Mouse (Mus musculus) kidney, adult 2 months (tissue): ENCODE results near the gene Coro1c. TPM values are rescaled to one million over a fixed set of nuclear protein-coding genes. Genes with fewer than 3 reads are reported as not detected.

Experiments
- DNase-seq: peaks from one replicate; pipeline ENCODE4 v3.0.0; 2021
- H3K27ac ChIP-seq: fragments of 200-500 bp; 2 replicates; pipeline ENCODE4 v1.5.1; 2012; ENCODE audit warnings: low read depth, low read length, control low read depth, inconsistent platforms; ENCODE audit not compliant: insufficient read depth
- H3K27me3 ChIP-seq: fragments of 200-500 bp; replicated peaks from 2 replicates; pipeline ENCODE4 v1.6.1; 2012; ENCODE audit warnings: mild to moderate bottlenecking, moderate library complexity, low read length, inconsistent platforms; ENCODE audit not compliant: control insufficient read depth, insufficient read depth
- H3K36me3 ChIP-seq: fragments of 200-500 bp; 2 replicates; pipeline ENCODE4 v1.6.1; 2012; ENCODE audit warnings: mild to moderate bottlenecking, moderate library complexity, low read length, inconsistent platforms; ENCODE audit not compliant: control insufficient read depth, insufficient read depth
- H3K4me1 ChIP-seq: fragments of 200-500 bp; 2 replicates; pipeline ENCODE4 v1.6.1; 2011; ENCODE audit warnings: low read length; ENCODE audit not compliant: control insufficient read depth, insufficient read depth
- H3K4me3 ChIP-seq: fragments of 200-500 bp; 2 replicates; pipeline ENCODE4 v1.5.1; 2011; ENCODE audit warnings: mild to moderate bottlenecking, low read depth, low read length, control low read depth; ENCODE audit not compliant: insufficient read depth
- CTCF ChIP-seq: fragments of 200-500 bp; conservative IDR thresholded peaks from 2 replicates; pipeline ENCODE4 v1.5.1; 2011; ENCODE audit warnings: low read depth, mild to moderate bottlenecking, control low read depth, low read length, moderate library complexity, mixed read lengths; ENCODE audit not compliant: insufficient read depth, insufficient read length
- POLR2A ChIP-seq: fragments of 200-500 bp; IDR thresholded peaks from one replicate; pipeline ENCODE4 v1.6.1; 2011; ENCODE audit warnings: low read depth, low read length, control low read depth
- WGBS: fragments of 180-500 bp; shearing (Covaris S2); methylation state at CpG from one replicate; pipeline ENCODE4 v1.1.7; 2018; 5-methylcytosine and 5-hydroxymethylcytosine counted together
- polyA plus RNA-seq: library from polyadenylated mRNA; depleted of rRNA; stranded (reverse); fragments of >200 nt; gene quantifications from 2 replicates; pipeline ENCODE4 v1.2.3, GENCODE M21; 2012

Gene Coro1c
- polyA plus RNA-seq, 1 experiment: 43.1 TPM

DNA sequence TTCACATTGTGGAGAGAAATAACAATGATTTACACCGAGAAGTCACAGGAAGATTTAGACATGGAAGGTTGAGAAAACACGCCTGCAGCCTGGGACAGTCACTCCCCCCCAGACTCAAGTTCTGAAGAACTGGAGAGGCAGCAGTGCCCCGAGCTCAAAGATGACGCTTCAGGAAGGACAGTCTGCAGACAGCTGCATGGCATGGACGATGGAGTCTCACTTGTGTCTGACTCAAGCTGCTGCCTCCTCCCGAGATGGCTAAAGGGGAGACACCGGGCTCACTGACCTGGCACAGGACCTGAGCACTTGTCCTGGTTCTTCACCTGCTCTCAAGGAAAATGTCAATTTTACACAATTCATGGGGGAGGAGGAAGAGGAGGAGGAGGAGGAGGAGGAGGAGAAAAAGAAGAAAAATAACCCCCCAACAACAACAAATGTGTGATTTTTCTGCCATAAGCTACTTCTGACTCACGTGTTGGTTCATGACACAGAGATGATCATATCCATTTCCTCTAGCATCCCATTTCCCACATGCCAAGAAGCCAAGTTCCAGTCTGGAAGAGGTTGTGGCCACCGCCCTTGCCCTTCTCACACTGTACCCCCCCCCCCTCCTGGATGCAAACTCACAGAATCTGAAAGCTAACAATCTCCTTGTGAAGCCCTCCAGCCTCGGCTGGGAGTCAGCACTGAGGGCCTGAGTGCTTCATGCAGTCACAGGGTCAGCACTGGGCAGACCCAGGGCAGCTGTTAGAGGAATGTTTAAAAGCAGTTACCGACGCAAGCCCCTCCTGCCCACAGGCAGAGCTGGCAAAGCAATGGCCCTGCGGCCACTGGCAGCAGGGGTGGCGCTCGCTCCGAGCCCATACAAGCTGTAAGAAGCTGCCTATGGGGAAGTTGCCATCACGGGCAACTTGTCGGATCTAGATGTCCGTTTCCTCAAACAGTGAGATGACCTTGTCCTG is 34.2 kb downstream of the Coro1c start:
- TF ChIP-seq CTCF (no peak), POLR2A (no peak)
- no peak for DNase-seq
- no peak overlapping the region for H3K4me3 ChIP-seq
- H3K27me3 ChIP-seq: no peaks in the 10 kb centered on the region
- H3K36me3 ChIP-seq: no peaks in the 10 kb centered on the region
- WGBS: 70% methylated on average over 19 of the region's 19 CpGs
- H3K27ac ChIP-seq: no peak overlapping the region
- peaks cover 20% of the 10 kb centered on the region for H3K4me1 ChIP-seq

DNA sequence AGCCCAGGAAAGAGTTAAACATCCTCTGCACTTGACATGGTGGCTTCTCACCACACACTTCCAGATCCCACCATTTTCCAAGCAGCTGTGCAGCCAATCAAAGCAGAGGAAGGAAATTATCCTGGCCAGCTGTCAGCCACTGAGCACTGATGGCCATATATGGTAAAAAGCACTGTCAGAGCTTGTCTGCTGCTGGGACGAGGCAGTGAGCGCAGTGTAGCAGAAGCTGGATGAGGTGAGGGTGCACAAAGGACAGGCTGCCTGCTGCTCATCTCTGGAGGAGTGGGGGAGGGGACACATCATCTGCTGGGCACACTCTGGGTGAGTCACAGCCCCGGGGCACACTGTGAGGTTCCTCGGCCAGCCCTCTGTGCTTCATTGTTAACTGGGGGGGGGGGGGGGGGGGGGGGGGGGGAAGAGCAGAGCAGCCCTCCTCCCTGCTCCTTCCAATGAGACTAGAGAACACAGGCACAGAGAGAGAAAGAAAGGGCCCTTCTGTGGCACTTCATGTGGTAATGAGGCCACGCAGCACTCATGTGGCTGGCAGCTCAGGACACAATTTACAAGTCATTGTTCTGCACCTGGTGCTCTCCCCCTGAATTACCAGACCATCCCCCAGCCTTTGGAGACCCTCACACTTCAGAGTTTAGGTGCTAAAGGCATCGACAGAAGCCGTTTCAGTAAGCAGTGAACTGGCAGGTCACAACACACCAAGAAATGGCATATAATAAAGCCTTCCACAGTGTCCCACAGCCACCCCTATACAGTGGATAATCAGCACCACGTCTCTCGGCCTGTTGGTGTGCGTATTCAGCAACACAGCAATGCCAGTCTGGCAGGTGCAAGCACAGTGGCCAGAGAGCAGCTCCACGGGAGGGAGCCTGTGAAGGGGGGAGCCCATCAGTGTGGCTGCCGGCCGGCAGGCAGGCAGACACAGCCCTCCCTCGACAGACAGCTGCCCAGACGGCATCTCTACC is 35.3 kb downstream of the Coro1c start:
- peaks cover 30% of the 10 kb centered on the region for H3K4me1 ChIP-seq
- H3K4me3 ChIP-seq: no peak overlapping the region
- TF ChIP-seq POLR2A: no peak
- no peak for TF ChIP-seq CTCF
- no peaks in the 10 kb centered on the region for H3K27me3 ChIP-seq
- H3K27ac ChIP-seq: no peak overlapping the region; the same call in 1 of the 2 replicates
- DNase-seq: peak; percentile 73
- H3K36me3 ChIP-seq: no peaks in the 10 kb centered on the region
- WGBS: 38% methylated on average over 13 of the region's 15 CpGs

GRCm38 (mm10) chr5:113871903-113872548 is 36.5 kb downstream of the Coro1c start:
- 82% methylated on average over 7 of the region's 7 CpGs for WGBS
- H3K27ac ChIP-seq: no peak overlapping the region

GRCm38 (mm10) chr5:113870393-113871040 is 38.0 kb downstream of the Coro1c start:
- Histone ChIP-seq H3K36me3 (no peaks in the 10 kb centered on the region), H3K4me3 (no peak overlapping the region), H3K27me3 (no peaks in the 10 kb centered on the region), H3K27ac (peak overlapping the region; percentile 61), H3K4me1 (peaks cover 30% of the 10 kb centered on the region)
- TF ChIP-seq CTCF (no peak), POLR2A (no peak)
- WGBS: 35% methylated on average over 21 of the region's 21 CpGs
- DNase-seq: peak; percentile 68

More at GRCm38 (mm10) chr5:113871903-113872548, 36.5 kb downstream of the Coro1c start:
- TF ChIP-seq CTCF: no peak
- no peak for TF ChIP-seq POLR2A
- H3K4me1 ChIP-seq: peaks cover 30% of the 10 kb centered on the region
- no peaks in the 10 kb centered on the region for H3K36me3 ChIP-seq
- H3K27me3 ChIP-seq: no peaks in the 10 kb centered on the region
- DNase-seq: no peak
- H3K4me3 ChIP-seq: no peak overlapping the region

GRCm38 (mm10) chr5:113869132-113869531 is 39.4 kb downstream of the Coro1c start:
- H3K27ac ChIP-seq: no peak overlapping the region
- no peak for TF ChIP-seq CTCF
- no peak for TF ChIP-seq POLR2A
- 28% methylated on average over 11 of the region's 11 CpGs for WGBS
- no peak overlapping the region for H3K4me3 ChIP-seq
- H3K36me3 ChIP-seq: no peaks in the 10 kb centered on the region
- peak; percentile 87 for DNase-seq
- peaks cover 30% of the 10 kb centered on the region for H3K4me1 ChIP-seq
- H3K27me3 ChIP-seq: no peaks in the 10 kb centered on the region

- no peak for TF ChIP-seq CTCF
- no peak for TF ChIP-seq POLR2A
Measured at GRCm38 (mm10) chr5:113864992-113865391, 43.6 kb downstream of the Coro1c start.

More at GRCm38 (mm10) chr5:113864992-113865391, 43.6 kb downstream of the Coro1c start:
- 92% methylated on average over 6 of the region's 6 CpGs for WGBS
- Histone ChIP-seq H3K4me1 (peaks cover 14% of the 10 kb centered on the region), H3K4me3 (no peak overlapping the region), H3K36me3 (no peaks in the 10 kb centered on the region), H3K27me3 (no peaks in the 10 kb centered on the region), H3K27ac (no peak overlapping the region)
- no peak for DNase-seq
